Mouse (Mus musculus) right cerebral cortex, postnatal 10 days (tissue): ENCODE measurements at regions not wholly inside any gene's neighbourhood (a gene's known extent, or its start where the extent isn't known, plus 50 kb on each side); places are given as distances from the start of the nearest gene placed in this dataset.

Experiments
- DNase-seq, 2 experiments: peaks; one replicate each; pipeline ENCODE4 v3.0.0; 2021; ENCODE audit warnings: low spot score in 2 of 2

DNA sequence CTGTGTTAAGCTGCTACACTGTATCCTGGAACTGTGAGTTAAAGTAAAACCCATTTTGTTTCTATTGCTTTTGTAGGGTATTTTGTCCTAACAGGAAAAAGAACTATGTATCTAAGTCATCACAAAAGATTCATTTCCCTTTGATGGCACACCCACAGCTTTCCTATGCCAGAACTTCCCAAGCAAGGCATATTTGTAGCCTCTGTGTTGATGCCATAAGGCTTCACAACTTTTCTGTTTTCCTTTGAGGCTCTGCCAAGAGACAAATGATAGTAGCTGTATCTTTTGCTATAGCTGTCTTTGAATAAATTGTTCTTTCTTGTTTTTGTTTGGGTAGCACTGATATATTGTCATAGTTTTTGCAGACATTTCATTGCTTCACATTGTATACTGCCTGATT lies 790.2 kb downstream of the Slitrk5 start:
- peak in 1 of 2 experiments; percentile 28 for DNase-seq

DNA sequence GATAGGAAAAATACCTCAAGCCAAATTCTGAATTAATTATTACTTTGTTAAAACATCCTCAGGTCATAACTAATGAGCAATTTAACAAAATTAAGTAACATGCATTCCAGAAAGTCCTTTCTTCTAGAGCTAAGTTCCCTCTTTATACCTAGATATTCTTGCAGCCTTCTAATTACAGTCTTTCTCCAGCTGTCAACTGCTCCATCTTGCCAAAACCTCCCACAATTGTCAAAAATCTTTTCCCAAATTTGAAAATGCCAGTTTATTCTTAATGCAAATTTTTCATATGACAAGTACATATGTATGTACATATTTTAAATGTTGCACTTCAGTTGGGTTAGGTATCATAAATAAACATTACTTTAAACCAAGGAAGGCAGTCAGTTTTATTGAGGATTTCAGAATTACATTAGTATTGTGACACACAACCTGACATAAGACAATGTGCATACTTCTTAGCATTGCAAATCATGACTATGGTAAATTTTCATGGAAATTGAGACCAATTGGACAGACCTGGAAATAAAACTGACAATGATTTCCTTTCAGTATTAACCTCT lies 791.5 kb downstream of the Slitrk5 start:
- peak in 1 of 2 experiments; percentile 31 for DNase-seq

DNA sequence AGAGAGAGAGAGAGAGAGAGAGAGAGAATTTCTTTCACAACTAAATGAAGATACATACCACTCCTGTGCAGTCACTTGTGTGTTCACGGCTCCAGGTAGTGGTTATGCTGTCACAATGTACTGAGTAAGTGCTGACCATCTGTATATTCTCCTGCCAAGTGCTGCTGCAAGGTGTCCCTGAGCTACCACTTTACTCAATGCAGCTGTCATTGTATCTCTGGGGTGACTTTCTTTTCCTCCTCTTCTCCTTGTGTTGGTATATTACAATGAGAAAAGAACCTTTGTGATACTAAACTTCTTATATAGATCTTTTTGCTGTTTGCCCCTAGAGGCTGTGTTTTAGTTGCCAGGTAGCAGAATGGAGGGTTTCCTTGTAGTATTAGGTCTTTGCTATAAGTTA lies 800.6 kb downstream of the Slitrk5 start:
- no peak for DNase-seq
